Mouse (Mus musculus): ENCODE measurements at regions not wholly inside any gene's neighbourhood (a gene's known extent, or its start where the extent isn't known, plus 50 kb on each side); places are given as distances from the start of the nearest gene placed in this dataset.
A peak's percentile ranks its signal among the peaks of the same experiment; 100 is the strongest.

GRCm38 (mm10) chr10:3630763-3631223 lies 90.8 kb downstream of the Iyd start:
- DNase-seq = no peak

GRCm38 (mm10) chr10:3633871-3634496 lies 93.9 kb downstream of the Iyd start:
- peak; percentile 12 for DNase-seq

GRCm38 (mm10) chr10:3644111-3644510 lies 96.1 kb upstream of the Plekhg1 start:
- DNase-seq = no peak

GRCm38 (mm10) chr10:3645030-3645429 lies 95.1 kb upstream of the Plekhg1 start:
- DNase-seq = peak; percentile 31

- no peak for DNase-seq
Observed at GRCm38 (mm10) chr10:3646151-3646910, 93.8 kb upstream of the Plekhg1 start.

- DNase-seq = no peak
Observed at GRCm38 (mm10) chr10:3647811-3648731, 92.1 kb upstream of the Plekhg1 start.

- DNase-seq = no peak
Observed at GRCm38 (mm10) chr10:3649983-3650382, 90.2 kb upstream of the Plekhg1 start.

GRCm38 (mm10) chr10:3650561-3650960 lies 89.6 kb upstream of the Plekhg1 start:
- DNase-seq = no peak

GRCm38 (mm10) chr10:3652522-3652921 lies 87.6 kb upstream of the Plekhg1 start:
- DNase-seq = no peak

GRCm38 (mm10) chr10:3656081-3656480 lies 84.1 kb upstream of the Plekhg1 start:
- DNase-seq = no peak

- no peak for DNase-seq
Observed at GRCm38 (mm10) chr10:3662156-3662555, 78.0 kb upstream of the Plekhg1 start.

GRCm38 (mm10) chr10:3662571-3662970 lies 77.6 kb upstream of the Plekhg1 start:
- no peak for DNase-seq

- no peak for DNase-seq
Observed at GRCm38 (mm10) chr10:3663296-3663695, 76.9 kb upstream of the Plekhg1 start.

- no peak for DNase-seq
Observed at GRCm38 (mm10) chr10:3684481-3684880, 55.7 kb upstream of the Plekhg1 start.

Data from right cerebral cortex, adult 18-20 months (tissue).